Mouse (Mus musculus): Measurements from ENCODE around the gene Slc39a7. TPM values are rescaled to one million over a fixed set of nuclear protein-coding genes. Genes with fewer than 3 reads are reported as not detected.
A peak's percentile ranks its signal among the peaks of the same experiment; 100 is the strongest.
"Not testable (repeated sequence)": the region's sequence is repeated elsewhere in the genome, so short reads cannot be mapped to it uniquely, and the experiment has no call there.

The Slc39a7 gene
- total RNA-seq, 4 experiments from 2014 or later, result 176 to 248 (median 200) TPM

GRCm38 (mm10) chr17:34029890-34030595, 1.4 kb downstream of the Slc39a7 start:
- peak; percentile 24 for DNase-seq

- no peak for DNase-seq
Measured at GRCm38 (mm10) chr17:34029150-34029889, 2.2 kb downstream of the Slc39a7 start.

- peak; percentile 28 for DNase-seq
Measured at GRCm38 (mm10) chr17:34028501-34029149, 2.9 kb downstream of the Slc39a7 start.

GRCm38 (mm10) chr17:34027656-34028223, 3.7 kb downstream of the Slc39a7 start, which contains the start of gene H2-Ke6:
TSS of gene H2-Ke6 (minus strand) at chr17:34028060.
- DNase-seq, result peak; percentile 93

- no peak for DNase-seq
Measured at GRCm38 (mm10) chr17:34026917-34027655, 4.4 kb downstream of the Slc39a7 start.

- DNase-seq, result no peak
Measured at GRCm38 (mm10) chr17:34026221-34026620, 5.3 kb downstream of the Slc39a7 start.

- no peak for DNase-seq
Measured at GRCm38 (mm10) chr17:34025756-34026151, 5.7 kb downstream of the Slc39a7 start.

- no peak for DNase-seq
Measured at GRCm38 (mm10) chr17:34024861-34025755, 6.4 kb downstream of the Slc39a7 start.

- DNase-seq, result peak; percentile 79
Measured at GRCm38 (mm10) chr17:34024317-34024821, 7.1 kb downstream of the Slc39a7 start, which contains the start of gene Ring1. TSS of gene Ring1 (minus strand) at chr17:34024680.

GRCm38 (mm10) chr17:34023678-34024077, 7.8 kb downstream of the Slc39a7 start:
- no peak for DNase-seq

- no peak for DNase-seq
Measured at GRCm38 (mm10) chr17:34022987-34023386, 8.5 kb downstream of the Slc39a7 start.

- DNase-seq, result no peak
Measured at GRCm38 (mm10) chr17:34022414-34022783, 9.1 kb downstream of the Slc39a7 start.

- no peak for DNase-seq
Measured at GRCm38 (mm10) chr17:34021539-34022413, 9.7 kb downstream of the Slc39a7 start.

- no peak for DNase-seq
Measured at GRCm38 (mm10) chr17:34013436-34013835, 18.0 kb downstream of the Slc39a7 start.

GRCm38 (mm10) chr17:34010156-34010555, 21.3 kb downstream of the Slc39a7 start:
- DNase-seq, result no peak

GRCm38 (mm10) chr17:34006570-34006969, 24.9 kb downstream of the Slc39a7 start:
- DNase-seq, result no peak

- no peak for DNase-seq
Measured at GRCm38 (mm10) chr17:34003426-34003825, 28.1 kb downstream of the Slc39a7 start.

- not testable (repeated sequence) for DNase-seq
Measured at GRCm38 (mm10) chr17:34000796-34001195, 30.7 kb downstream of the Slc39a7 start.

GRCm38 (mm10) chr17:34000150-34000537, 31.3 kb downstream of the Slc39a7 start, which contains the start of gene H2-K1:
TSS of gene H2-K1 (minus strand) at chr17:34000347.
- peak; percentile 95 for DNase-seq

All from adrenal gland, adult 8-10 months (tissue).